Mouse (Mus musculus) B cell, adult 2 months (primary cell): ENCODE measurements around the gene Otx1.
A peak's percentile ranks its signal among the peaks of the same experiment; 100 is the strongest.

ENCODE experiments used
- DNase-seq, 2 experiments: peaks; one replicate each; pipeline ENCODE4 v3.0.0; 2022

Gene Otx1

DNA sequence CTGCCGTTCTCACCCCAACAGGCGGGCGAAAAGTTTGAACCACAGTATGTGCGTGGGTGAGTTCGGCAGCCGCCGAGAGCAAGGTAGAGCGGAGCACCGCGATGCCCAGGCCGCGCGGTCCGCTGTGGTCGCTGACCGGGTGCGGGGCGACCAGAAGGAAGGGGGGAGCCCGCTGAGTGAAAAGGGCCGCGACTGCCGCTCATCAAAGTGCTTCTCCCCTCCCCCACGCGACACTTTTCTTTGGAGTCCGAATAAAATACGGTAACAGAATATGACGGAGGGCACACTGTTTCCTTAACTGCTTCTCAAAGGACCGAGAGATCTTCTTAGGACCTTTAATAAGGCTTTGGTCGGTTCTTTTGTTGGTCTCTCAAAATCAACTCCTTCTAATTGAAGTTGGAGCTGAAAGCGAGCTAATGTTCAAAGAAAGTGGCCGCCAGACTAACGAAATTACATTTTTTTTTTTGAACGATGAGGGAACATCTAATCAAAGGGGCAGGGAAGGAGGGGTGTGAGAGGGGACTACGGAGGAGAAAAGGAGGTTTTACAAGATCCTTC, at the start of gene Otx1:
Gene Otx1 (minus strand): TSS at position 115 of the 558 bp plus-strand sequence.
- peak; percentile 34 to 51 for DNase-seq

DNA sequence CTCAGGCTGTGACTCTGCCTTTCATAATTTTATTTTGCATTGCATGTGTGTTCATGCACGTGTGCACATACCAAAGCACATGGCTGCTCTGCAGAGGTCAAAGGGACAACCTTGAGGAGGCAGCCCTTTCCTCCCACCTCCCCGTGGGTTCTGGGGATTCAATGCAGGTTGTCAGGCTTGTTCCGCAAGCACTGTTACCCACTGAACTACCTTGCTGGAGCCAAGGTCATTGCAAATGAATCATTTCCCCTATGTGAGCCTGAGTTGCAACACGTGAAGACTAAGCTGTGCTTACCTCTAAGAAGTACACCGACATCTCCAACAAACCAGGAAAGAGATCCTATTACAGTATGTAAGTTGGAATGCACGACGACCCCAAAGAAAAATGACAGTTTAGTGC, 48.2 kb upstream of the Otx1 start:
- no peak for DNase-seq

DNA sequence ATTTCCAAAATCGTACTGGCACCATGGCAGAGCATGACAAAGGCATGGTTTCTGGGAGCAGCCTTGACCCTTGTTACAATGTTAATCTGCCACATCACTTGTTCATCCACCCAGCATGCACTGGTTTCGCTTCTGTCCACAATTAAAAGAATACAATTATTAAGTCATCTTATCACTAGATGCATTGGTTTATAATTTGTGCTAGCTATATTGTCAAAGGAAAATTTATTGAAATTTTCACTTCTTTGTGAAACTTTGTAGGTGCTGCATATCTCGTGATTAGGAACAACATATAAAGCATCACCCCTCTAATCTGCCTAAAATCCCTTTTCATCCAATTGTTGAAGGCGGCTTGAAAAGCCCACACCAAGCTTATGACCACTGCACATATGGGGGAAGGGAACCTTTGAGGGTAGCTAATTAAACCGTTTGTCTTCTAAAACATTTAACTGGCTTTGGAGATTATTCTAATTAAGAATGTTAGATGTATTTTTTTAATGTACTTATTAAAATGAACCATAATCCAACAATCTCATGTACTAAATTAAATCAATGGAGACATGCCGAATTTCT, 37.2 kb upstream of the Otx1 start:
- DNase-seq, result no peak

DNA sequence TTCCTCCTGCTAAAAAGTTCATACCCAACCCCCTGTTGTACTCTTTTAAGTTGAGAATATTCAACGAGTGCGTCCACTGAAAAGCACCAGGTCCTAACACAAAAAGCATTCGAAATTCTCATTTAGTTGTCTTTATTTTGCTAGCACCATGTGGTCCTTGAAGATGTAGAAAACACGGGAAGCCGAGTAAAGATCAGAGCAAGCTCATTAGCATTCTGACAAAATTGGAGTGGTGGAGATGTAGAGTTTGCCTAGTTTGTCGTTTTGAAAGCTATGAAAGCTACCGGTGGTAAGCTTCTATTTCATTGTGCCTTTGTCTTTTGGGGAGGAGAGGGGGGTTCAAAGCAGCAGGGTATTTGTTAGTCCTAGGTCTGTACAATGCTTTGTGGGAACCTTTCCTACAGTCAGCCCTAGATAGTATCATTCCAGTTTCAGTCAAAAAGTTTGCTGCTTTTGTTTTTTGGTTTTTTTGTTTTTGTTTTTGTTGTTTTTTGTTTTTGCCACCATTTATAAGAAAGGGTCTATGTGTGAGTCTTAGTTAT, 31.9 kb upstream of the Otx1 start:
- no peak for DNase-seq

DNA sequence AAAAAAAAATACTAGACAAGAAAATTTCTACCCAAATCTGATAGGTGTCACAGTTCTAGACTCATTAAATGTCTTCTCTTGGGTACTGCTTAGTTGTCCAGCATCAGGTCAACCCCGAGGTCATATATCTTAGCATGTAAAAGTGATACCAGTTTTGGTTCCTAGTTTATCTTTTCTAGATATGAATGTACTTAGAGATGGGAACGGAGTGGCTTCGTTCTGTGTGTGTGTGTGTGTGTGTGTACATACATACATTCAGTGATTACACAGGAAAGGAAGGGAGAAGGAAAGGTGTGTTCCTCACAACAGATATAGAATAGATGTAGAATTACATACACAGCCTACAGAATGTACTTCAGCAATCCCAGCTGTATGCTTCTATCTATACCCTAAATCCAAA, 30.9 kb upstream of the Otx1 start:
- no peak for DNase-seq

DNA sequence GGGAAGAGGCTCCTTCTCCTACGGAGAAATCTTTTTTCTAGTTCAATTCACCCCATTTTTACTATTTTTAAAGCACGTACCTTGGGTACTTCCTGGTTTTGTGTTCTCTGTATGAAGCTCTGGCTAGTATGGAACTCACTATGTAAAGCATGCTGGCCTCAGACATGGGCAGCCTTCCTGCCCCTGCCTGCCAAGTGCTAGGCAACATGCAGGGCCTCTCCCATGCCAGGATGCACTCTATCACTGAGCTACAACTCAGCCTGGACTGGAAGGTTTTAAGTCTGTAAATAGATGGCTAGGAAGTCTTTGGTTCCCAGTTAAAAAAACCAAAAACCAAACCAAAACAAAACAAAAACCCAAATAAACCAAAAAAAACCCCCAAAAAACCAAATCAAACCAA, 17.9 kb upstream of the Otx1 start:
- no peak for DNase-seq

DNA sequence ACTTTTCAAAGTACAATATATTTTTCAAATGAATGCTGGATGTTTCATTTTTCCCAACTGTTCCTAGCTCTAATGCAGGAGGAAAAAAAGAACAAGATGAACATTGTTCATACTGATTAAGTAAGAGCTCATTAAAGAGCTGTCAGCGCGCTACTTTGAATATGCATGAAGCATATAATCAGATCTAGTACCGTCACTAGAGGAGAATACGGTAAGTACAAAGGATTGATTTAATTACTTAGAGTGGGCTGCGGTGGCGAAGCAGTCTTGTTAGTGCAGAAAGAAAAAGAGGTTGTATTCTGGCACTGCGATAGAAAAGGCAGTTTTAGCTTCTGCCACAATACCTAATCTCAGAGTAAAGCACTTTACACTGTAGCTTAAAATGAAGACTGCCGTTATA, 14.7 kb upstream of the Otx1 start:
- no peak for DNase-seq

DNA sequence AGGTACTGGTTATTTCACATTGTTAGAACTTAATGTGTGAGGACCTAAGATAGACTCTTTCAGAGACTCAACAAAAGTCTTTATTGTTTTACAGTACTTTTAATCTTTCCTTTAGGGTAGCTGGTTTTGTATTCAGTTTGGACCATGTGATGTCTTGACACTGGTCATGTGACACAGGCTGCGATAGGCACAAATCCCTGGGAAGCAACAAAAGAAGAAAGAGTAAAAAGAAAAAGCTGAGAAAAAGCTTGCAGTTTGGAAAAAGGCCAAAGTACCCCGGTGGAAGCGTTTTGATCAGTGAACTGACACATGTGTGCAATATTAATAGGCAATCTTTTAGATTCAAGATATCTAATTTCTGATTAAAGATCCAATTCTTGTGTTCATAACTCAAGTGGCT, 13.6 kb upstream of the Otx1 start:
- DNase-seq, result no peak

DNA sequence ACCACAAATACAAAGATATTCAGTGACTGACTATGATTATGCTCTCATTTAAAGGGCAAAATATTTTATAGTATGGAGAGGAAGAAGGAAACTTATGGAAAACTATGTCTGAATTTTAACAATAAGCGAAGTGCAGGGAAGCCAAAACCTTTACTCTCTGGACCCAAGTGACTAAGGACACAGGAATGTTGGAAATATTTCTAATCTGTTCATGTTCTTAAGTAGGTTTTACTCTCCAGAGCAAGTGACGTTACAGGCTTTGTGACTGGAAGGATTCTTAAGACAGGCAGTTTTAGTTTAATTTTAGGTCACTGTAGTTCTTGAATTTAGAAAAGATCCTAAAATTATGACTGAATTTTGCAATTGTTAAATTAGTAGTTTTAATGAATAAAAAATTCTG, 6.1 kb upstream of the Otx1 start:
- DNase-seq, result no peak

DNA sequence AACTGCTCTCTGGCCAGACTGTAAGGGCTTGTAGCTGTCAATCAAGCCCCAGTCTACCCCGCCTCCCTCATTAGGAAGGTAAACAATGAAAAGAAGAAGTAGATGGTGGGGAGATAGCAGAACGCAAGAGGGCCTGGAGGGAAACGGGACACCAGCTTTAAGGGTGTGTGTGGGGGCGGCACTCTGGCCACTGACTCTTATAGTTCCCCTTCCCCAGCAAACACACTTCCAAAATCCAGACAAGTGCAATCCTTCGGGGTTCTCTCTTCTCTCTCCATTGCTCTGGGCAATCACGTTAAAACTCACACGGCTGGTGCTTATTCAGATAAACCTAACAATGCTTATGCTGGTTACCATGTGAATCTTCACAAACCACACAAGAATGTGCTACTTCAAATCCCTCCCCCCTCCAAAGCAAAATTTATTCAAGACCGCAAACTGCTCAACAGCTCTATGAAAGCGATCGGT, 5.5 kb upstream of the Otx1 start:
- peak; percentile 55 to 58 for DNase-seq

DNA sequence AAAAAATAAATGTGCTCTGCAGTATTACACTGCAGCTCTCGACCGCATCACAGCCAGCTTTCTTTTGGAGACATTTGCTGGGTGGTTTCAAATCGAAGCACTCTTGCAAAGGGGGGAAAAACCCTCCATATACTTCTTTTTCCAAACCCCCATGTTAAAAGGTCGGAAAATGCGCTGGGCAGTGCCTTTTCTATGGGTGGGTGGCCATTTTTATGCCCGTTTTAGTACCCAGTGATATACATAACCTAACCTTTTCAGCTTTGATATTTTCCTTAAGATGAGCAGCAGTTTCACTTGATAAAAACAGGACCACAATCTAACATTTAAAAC, 5.0 kb upstream of the Otx1 start:
- no peak for DNase-seq

DNA sequence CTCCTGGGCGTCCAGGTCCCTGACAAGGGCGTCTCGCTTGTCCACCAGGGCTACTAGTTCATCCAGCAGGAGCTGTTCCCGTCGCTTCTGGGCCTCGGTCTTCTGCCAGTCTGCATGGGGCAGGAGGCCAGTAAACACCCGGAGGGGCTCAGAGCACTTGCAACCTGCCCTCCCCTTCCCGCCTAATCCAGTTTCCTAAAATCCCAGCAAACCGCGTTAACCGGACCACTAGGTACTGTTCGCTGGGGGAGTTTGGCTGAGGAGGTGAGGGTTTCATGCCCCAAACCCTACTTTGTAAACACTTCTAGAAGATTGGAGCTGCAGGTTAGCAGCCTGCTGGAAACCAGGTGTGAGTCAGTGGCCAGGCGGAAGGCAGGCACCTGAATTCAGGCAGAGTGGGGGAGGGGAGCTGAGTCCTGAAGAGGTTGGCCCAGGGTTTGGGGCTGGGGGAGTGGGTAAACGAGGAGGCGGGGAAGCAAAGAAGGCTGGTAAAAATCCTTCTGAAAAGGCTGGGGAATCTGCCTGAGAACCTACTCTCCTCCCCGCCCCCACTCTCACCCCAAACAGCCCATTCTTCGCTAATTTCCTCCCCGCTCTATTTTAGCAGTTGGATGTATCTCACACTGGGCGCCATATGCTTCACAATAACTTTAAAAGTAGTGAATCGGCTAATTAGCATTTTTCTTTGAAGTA, 4.5 kb upstream of the Otx1 start:
- DNase-seq, result peak in 1 of 2 experiments; percentile 8

DNA sequence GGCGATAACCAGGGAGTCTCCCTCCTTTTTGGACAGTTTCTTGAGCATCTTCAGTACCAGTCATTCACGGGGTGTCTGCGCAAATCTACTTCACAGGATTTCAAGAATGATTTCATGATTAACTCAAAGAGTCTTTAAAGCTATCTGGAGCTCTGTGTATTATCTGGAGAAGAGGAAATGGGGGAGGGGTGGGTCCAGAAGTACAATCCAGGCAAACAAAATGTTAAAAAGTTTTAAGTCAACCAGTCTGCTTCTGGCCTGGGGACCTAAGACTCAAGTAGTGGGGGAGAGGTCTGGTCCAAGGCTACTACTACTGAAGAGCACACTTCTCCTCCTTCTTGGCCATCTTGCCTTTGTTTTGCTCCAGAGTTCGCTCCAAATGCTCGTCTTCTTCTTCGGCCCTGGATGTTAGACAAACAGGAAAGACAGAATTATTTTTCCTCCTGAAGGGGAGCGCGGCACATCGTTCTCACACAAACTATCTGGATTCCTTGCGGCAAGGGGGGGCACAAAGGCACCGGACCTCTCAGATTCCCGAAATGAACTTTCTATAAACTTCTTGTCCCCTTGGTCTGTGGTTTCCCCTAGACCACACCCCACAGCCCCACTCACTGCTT, 3.9 kb upstream of the Otx1 start:
- DNase-seq, result no peak

DNA sequence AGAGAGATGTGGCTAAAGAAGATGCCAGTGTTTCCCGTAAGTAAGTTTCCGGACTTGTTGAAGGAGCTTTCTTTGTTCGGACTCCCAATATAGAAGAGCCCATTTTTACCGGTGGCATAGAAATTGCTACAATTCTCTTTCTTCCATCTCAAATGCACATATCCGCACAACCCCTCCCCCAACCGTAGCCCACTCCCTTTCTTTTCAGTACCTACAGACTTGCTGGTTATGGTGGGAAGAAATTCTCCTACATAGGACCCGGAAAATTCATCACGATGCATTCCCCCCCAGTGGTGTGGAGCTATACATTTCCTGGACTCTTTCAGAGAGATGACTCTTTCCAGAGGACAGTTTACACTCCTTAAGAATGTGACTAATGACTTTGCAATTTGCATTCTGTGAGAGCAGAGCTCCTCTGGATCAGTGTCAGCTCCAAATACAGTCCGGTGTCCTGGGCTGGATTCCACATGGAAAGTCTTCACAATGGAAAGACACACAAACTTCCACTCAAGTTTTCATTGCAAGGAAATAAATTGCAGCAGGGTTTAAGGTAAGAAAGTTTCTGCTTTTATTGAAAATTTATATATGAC, 2.7 kb upstream of the Otx1 start:
- DNase-seq, result no peak

DNA sequence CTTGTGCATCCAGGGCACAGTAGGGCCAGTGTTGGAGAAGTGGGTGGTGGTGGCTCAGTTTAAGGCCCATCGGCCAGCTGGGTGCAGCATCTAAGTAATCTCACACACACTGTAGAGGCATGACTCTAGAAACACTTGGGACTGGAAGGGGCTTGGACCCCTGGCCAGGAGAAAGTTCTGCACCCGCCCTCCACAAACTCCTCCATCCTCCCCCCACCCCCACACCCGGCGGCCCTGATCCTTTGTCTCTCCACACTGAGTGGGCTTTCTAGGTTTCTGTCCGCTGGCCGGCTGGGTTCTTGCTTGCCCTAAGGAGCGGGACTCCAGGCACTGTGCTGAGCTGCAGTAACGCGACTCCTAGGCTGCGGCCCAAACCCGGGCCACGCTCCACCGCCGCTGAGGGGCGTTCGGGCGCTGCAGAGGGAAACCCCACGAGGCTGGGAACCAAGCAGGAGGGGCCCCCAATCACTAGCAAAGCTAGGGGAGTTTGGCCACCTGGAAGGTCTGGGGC, 1.7 kb upstream of the Otx1 start:
- peak; percentile 22 to 35 for DNase-seq

DNA sequence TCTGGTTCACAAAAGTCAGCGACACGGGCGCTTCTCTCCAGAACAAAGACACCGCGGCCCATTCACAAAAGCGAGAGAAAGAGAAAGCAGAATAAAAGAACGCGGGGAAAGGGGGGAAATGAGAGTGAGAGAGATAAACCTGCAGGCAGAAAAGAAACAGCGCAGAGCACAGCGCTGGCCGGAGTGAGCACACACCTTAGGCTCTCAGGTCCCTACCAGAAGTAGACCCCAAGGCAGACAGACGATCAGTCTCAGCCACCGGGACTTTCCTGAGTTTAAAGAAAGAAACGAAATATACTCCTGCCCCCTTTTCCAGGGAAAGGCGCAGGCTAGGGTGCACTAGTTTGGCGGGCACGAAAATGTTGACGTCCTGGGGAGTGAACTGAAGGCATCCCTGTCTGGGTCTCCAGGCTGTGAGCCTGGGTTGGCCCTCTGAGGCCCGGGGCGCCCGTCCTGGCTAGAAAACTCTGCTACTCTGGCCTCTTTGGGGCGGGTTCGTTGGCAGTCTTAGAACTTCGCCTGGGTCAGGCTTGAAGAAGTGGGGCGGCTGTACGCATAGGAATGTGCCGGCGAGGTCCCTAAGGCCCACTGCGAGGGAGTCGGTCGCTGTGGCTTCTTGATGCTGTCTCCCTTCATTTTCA, 764 bp upstream of the Otx1 start:
- peak; percentile 40 to 57 for DNase-seq

DNA sequence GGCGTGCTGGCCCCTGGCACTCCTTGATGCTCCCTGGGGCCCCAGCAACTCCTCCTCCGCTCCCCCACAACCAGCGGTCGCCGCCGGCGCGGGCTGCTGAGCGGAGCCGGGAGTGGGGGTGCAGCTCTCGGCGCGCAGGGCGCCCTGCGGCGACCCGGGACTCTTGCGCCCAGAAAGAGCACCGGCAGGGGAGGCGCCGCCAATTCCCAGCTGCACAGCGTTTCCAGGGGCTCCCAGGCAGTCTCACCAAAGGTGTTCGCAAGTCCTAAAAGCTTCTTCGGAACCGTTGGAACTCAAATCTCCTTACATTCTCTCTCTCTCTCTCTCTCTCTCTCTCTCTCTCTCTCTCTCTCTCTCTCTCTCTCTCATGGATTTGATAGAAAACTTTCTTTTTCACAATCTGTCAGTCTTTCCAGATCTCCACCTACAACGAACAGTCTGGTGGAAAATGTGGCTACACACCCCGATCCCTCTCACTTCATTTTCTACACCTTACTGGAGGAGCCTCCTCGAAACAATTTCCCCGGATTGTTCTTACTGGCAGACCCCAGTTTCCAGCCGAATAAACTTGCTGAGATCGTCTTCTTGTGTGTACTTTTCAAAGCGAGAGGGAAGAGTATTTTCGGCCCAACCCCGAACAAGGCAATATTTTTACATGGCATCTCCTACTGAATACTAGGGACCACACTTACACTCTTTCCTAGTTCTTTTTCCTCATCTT, 475 bp downstream of the Otx1 start:
- DNase-seq, result peak; percentile 37 to 50

DNA sequence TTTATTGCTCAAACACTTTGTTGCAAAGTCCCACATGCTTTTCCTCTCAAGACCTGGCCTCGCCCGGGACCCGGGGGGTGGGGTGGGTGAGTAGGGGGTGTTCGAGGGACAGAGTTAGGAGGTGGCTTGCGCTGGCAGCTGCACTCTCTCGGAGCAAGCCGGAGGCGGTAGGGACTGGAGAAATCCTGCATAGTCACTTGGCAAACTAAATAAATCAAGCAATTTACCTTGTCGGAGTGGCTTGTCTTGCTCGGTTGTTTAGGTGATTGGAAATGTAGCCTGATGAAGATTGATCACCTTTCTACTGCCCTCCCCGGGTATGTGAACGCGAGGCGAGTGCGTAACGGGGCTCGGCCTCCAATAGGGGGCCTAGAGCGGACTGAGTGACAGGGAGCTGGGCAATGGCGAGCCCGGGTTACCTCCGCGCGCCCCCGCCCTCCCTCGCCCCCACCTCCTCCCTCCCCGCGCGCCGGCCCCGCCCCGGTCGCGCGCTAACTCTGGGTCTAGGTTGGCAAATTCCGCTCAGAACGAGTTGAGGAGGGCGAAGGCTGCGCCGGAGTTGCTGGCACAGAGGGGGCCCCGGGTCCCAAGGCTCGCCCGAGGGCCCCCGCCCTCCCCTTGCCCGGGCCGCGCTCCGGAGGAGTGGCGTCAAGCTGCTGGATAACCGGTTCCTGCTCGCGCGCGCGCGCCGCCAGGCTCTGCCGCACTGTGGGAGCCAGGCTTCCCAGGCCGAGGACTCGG, 1.2 kb downstream of the Otx1 start:
- peak; percentile 48 to 54 for DNase-seq

DNA sequence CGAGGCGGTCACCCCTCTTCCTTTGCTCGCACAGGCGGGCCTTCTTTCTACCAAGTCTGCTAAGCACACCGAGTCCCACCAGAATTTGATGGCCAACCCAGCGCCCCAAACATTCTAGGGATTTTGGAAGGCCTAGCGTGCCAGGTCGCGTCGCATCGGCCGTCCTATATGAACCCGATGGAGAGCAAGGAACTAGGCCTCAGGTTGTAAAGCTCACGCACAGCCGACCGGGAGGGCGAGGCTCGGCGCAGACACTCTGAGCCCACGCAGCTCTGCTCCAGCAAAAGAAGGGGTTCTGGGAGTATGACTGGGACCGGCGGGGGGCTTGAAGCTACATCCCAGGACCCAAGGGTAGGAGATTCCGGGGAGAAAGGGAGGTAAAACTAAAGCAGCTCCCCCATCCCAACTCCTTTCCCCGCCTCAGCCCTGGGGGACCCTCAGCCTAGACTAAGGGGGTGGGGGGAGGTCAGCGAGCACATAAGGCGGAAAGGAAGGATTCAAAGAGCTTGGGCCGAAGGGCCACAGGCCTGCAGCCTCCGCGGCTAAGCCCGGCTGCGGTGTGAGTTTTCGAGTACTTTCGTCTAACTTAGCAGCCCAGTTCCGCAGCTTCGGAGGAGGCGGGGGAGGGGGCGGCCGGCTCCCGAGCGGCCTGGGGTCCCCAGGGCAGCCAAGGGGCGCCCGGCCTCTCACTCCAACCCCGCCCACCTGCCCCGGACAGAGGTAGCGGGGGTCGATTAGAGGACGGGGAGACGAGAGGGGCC, 2.2 kb downstream of the Otx1 start:
- peak; percentile 31 to 54 for DNase-seq
